Comparison of ENCODE assay signal across 7 mouse cellular contexts in genomic region chrX:20705083-20705402, GRCm38 (mm10). TPM values are rescaled to one million over a fixed set of nuclear protein-coding genes. Genes with fewer than 3 reads are reported as not detected.
DNase-seq lines count a peak whose midpoint lies in the region; ATAC-seq and TF ChIP-seq lines count a peak whose summit lies in the region.

No protein-coding gene starts in this region.

- no peaks in the 10 kb centered on the region for H3K9me3 ChIP-seq in forebrain, embryonic 11.5 days (ENCODE audit: control insufficient read depth, low read length)
- no peaks in the 10 kb centered on the region for H3K9me3 ChIP-seq in limb, embryonic 13.5 days
- no peaks in the 10 kb centered on the region for H3K9me3 ChIP-seq in stomach, embryonic 14.5 days (ENCODE audit: control insufficient read depth, low read depth, low read length)

- 23% methylated on average over 3 of the region's 3 CpGs for WGBS in lung, adult 2 months
- 30% methylated on average over 3 of the region's 3 CpGs for WGBS in forebrain, embryonic 11.5 days
- 24% methylated on average over 3 of the region's 3 CpGs for WGBS in limb, embryonic 13.5 days
- 29% methylated on average over 3 of the region's 3 CpGs for WGBS in stomach, embryonic 14.5 days

- no peaks in the 10 kb centered on the region for H3K36me3 ChIP-seq in forebrain, embryonic 11.5 days (ENCODE audit: control insufficient read depth, insufficient read depth, low read length)
- H3K36me3 ChIP-seq in limb, embryonic 13.5 days = no peaks in the 10 kb centered on the region
- H3K36me3 ChIP-seq in stomach, embryonic 14.5 days (ENCODE audit: control insufficient read depth, insufficient read depth, low read length) = no peaks in the 10 kb centered on the region

- no peak overlapping the region for H3K9ac ChIP-seq in forebrain, embryonic 11.5 days (ENCODE audit: low read length)
- H3K9ac ChIP-seq in limb, embryonic 13.5 days = no peak overlapping the region; the same call in 1 of the 2 replicates
- H3K9ac ChIP-seq in stomach, embryonic 14.5 days (replicated peaks; ENCODE audit: low read depth, low read length) = no peak overlapping the region

- no peak for TF ChIP-seq CTCF in lung, adult 2 months (IDR thresholded peaks at IDR 0.05; ENCODE audit: insufficient read depth, low read length)

- H3K4me1 ChIP-seq in lung, adult 2 months (ENCODE audit: control insufficient read depth, insufficient read depth, low read length) = 0 out of 2 replicates have a peak, but pooled peaks cover 2% of the 10 kb centered on the region
- H3K4me1 ChIP-seq in forebrain, embryonic 11.5 days (replicated peaks; ENCODE audit: control insufficient read depth, insufficient read depth, low read length) = no peaks in the 10 kb centered on the region
- H3K4me1 ChIP-seq in limb, embryonic 13.5 days = no peaks in the 10 kb centered on the region
- no peaks in the 10 kb centered on the region for H3K4me1 ChIP-seq in stomach, embryonic 14.5 days (ENCODE audit: control insufficient read depth, insufficient read depth, low read length)

- peak overlapping the region; percentile 23 for H3K4me3 ChIP-seq in lung, adult 2 months (replicated peaks; ENCODE audit: extremely low read depth, low read depth, low read length)
- H3K4me3 ChIP-seq in forebrain, embryonic 11.5 days (ENCODE audit: low read depth, low read length) = peak overlapping the region; percentile 55
- peak overlapping the region; percentile 58 for H3K4me3 ChIP-seq in limb, embryonic 13.5 days
- H3K4me3 ChIP-seq in stomach, embryonic 14.5 days (ENCODE audit: low read depth, low read length) = peak overlapping the region; percentile 51

- H3K27me3 ChIP-seq in forebrain, embryonic 11.5 days (ENCODE audit: control insufficient read depth, insufficient read depth, low read length) = no peaks in the 10 kb centered on the region
- no peaks in the 10 kb centered on the region for H3K27me3 ChIP-seq in limb, embryonic 13.5 days
- H3K27me3 ChIP-seq in stomach, embryonic 14.5 days (ENCODE audit: control insufficient read depth, insufficient read depth, low read length) = no peaks in the 10 kb centered on the region

- TF ChIP-seq POLR2A in lung, adult 2 months (IDR thresholded peaks at IDR 0.05; ENCODE audit: borderline replicate concordance, extremely low read depth, low read depth, low read length) = no peak

- no peak overlapping the region for H3K27ac ChIP-seq in forebrain, embryonic 11.5 days (ENCODE audit: low read depth, low read length)
- no peak overlapping the region for H3K27ac ChIP-seq in limb, embryonic 13.5 days
- H3K27ac ChIP-seq in stomach, embryonic 14.5 days (ENCODE audit: low read length) = no peak overlapping the region; the same call in 1 of the 2 replicates

- no peak for ATAC-seq in forebrain, embryonic 11.5 days (replicated peaks; ENCODE audit: low FRiP score)
- no peak for ATAC-seq in limb, embryonic 13.5 days (ENCODE audit: low FRiP score, low read depth)
- no peak for ATAC-seq in stomach, embryonic 14.5 days (ENCODE audit: insufficient number of reproducible peaks, insufficient read depth, low FRiP score, low read depth)

- no peak for DNase-seq in lung, adult 2 months
- DNase-seq in lung, postnatal 14 days = no peak
- DNase-seq in forebrain, embryonic 11.5 days (ENCODE audit: low spot score) = no peak
- DNase-seq in layer of hippocampus, postnatal 36 days = no peak
- no peak for DNase-seq in left cerebral cortex, adult 11 months (ENCODE audit: low spot score)

- peak overlapping the region; percentile 41; the same call in 1 of the 2 replicates for H3K4me2 ChIP-seq in forebrain, embryonic 11.5 days (ENCODE audit: low read depth, low read length, severe bottlenecking)
- H3K4me2 ChIP-seq in limb, embryonic 13.5 days (replicated peaks) = peak overlapping the region; percentile 46
- peak overlapping the region; percentile 27; the same call in 1 of the 2 replicates for H3K4me2 ChIP-seq in stomach, embryonic 14.5 days (replicated peaks; ENCODE audit: low read depth, low read length)

RNA-seq across cellular contexts. Expression of gene Usp11, which starts 1.3 kb away (rescaled TPM):
- polyA plus RNA-seq in lung, adult 2 months (2012; rRNA removed) = 10.9 and 13.8 TPM in 2 replicates
- 69.5 and 74.3 TPM in 2 replicates for polyA plus RNA-seq in forebrain, embryonic 11.5 days (2014; fragmentation: Nextera tagmentation; extraction: Ambion mirVana)
- 56.9 and 60.7 TPM in 2 replicates for polyA plus RNA-seq in limb, embryonic 13.5 days (2015; fragmentation: Nextera tagmentation; extraction: Ambion mirVana)
- 34.0 and 38.6 TPM in 2 replicates for polyA plus RNA-seq in stomach, embryonic 14.5 days (2014; fragmentation: Nextera tagmentation; extraction: Ambion mirVana)
- 100 to 1,000 TPM; 111 to 113 TPM for total RNA-seq in layer of hippocampus, postnatal 36 days (2021)

RNA-seq across cellular contexts. Expression of gene Cdk16, which starts 17.3 kb away (rescaled TPM):
- polyA plus RNA-seq in lung, adult 2 months (2012; rRNA removed) = 138 and 154 TPM in 2 replicates
- 117 and 123 TPM in 2 replicates for polyA plus RNA-seq in forebrain, embryonic 11.5 days (2014; fragmentation: Nextera tagmentation; extraction: Ambion mirVana)
- polyA plus RNA-seq in limb, embryonic 13.5 days (2015; fragmentation: Nextera tagmentation; extraction: Ambion mirVana) = 111 and 116 TPM in 2 replicates
- 74.2 and 79.8 TPM in 2 replicates for polyA plus RNA-seq in stomach, embryonic 14.5 days (2014; fragmentation: Nextera tagmentation; extraction: Ambion mirVana)
- 100 to 1,000 TPM; 224 to 227 TPM for total RNA-seq in layer of hippocampus, postnatal 36 days (2021)

RNA-seq across cellular contexts. Expression of gene Uba1, which starts 46.9 kb away (rescaled TPM):
- polyA plus RNA-seq in lung, adult 2 months (2012; rRNA removed) = 199 and 241 TPM in 2 replicates
- polyA plus RNA-seq in forebrain, embryonic 11.5 days (2014; fragmentation: Nextera tagmentation; extraction: Ambion mirVana) = 294 and 300 TPM in 2 replicates
- 206 and 220 TPM in 2 replicates for polyA plus RNA-seq in limb, embryonic 13.5 days (2015; fragmentation: Nextera tagmentation; extraction: Ambion mirVana)
- polyA plus RNA-seq in stomach, embryonic 14.5 days (2014; fragmentation: Nextera tagmentation; extraction: Ambion mirVana) = 169 and 181 TPM in 2 replicates
- total RNA-seq in layer of hippocampus, postnatal 36 days (2021) = 100 to 1,000 TPM; 373 to 384 TPM
